Mouse (Mus musculus): ENCODE data around the gene Olfr763.

- TF ChIP-seq TCF12 (IDR thresholded peaks at IDR 0.05; ENCODE audit: insufficient read depth, poor library complexity, severe bottlenecking) = no peak
- no peak for TF ChIP-seq POLR2A (IDR thresholded peaks at IDR 0.05; ENCODE audit: insufficient read length, low read depth)
- no peak for TF ChIP-seq MAX (IDR thresholded peaks at IDR 0.05; ENCODE audit: low read depth)
- TF ChIP-seq MYOG (IDR thresholded peaks at IDR 0.05; ENCODE audit: control insufficient read depth in 1 of 3, insufficient read depth in 1 of 3, insufficient read length in 2 of 3, low read depth in 2 of 3) = no peak
- TF ChIP-seq USF1 (IDR thresholded peaks at IDR 0.05; ENCODE audit: low read depth) = no peak
- no peak for TF ChIP-seq REST (IDR thresholded peaks at IDR 0.05; ENCODE audit: insufficient read depth, insufficient read length)
- no peak for TF ChIP-seq POLR2AphosphoS2 (IDR thresholded peaks at IDR 0.05; ENCODE audit: insufficient read length, low read depth)
Observed at GRCm38 (mm10) chr10:128976395-128976794, 34.2 kb upstream of the Olfr763 start.
